Mouse (Mus musculus) lung, postnatal 36 days (tissue): ENCODE measurements at regions not wholly inside any gene's neighbourhood (a gene's known extent, or its start where the extent isn't known, plus 50 kb on each side); places are given as distances from the start of the nearest gene placed in this dataset.
"Not testable (repeated sequence)": the region's sequence is repeated elsewhere in the genome, so short reads cannot be mapped to it uniquely, and the experiment has no call there.

Source experiments
- DNase-seq: peaks from one replicate; pipeline ENCODE4 v3.0.0; 2022; ENCODE audit warnings: mixed read lengths

DNA sequence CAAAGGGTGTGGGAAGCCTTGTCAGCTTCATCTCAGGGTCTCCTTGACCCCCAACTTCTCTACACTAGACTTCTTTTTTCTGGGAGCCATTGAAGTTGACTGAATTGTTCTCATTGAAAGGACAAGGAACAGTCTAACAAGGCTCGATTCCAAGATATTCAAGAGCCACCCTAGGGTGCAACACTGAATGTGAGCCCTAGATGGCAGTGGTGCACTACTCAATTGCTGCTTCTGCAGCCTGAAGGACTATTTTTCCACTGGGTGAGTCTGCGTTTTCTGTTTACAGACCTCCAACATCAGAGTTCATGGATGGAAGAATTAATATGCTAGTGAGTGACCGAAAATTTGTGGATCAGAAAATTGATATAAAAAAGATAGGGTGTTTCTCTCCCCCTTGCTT, 161.5 kb downstream of the Hpcal1 start:
- peak; percentile 71 for DNase-seq

DNA sequence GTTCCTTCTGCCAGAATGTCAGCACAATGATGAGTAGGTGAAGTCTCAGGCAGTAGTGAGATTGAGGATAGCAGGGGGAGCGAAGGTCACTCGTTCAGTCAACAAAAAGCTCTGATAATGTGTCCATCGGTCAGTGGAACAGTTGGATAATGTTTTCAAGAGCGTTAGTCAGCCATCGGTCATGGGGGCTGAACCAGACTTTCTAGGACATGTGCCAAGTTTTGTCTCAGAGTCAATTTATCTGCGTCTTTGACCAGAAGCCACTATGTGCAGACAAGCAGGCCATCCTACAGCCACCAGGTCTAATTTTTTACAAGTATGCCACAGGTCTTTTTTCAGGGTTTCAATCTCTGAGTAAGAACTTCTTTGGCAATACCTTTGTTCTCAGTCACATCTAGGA, 181.8 kb downstream of the Hpcal1 start:
- DNase-seq, result not testable (repeated sequence)

DNA sequence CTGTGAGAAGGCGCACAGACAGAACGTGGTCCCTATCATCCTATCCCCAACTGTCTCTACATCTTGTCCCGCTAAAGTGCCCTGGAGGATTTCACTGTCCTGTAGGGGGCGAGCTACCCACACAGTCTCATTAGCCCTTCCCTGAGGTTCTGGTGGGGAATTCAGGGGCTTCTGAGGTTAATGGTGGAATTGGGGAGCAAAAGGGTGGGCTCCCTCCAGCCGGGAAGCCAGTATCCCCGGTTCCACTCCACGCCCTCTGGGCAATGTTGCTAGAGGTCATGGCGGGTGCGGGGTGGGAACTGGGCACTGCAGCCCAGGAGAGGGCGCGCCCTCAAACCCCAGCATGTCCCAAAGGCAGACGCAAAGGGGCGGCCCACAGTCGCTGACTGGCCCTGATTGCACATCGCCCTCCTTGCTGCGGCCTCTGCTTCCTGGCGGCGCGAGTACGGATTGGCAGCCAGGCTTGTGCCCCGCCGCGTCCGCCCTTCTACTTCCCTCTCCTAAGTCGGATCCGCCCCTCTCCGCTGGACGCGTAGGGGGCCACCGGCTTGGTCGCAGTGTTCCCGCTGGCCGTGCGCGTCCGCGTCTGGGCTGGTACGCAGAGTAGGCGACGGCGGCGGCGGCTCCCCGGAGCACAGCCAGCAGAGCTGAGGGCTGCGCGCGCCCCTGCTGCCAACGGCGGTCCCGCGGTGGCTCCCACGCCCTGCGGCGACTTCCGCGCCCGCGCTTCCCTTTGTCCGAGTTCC, 190.9 kb downstream of the Hpcal1 start:
- peak; percentile 95 for DNase-seq

DNA sequence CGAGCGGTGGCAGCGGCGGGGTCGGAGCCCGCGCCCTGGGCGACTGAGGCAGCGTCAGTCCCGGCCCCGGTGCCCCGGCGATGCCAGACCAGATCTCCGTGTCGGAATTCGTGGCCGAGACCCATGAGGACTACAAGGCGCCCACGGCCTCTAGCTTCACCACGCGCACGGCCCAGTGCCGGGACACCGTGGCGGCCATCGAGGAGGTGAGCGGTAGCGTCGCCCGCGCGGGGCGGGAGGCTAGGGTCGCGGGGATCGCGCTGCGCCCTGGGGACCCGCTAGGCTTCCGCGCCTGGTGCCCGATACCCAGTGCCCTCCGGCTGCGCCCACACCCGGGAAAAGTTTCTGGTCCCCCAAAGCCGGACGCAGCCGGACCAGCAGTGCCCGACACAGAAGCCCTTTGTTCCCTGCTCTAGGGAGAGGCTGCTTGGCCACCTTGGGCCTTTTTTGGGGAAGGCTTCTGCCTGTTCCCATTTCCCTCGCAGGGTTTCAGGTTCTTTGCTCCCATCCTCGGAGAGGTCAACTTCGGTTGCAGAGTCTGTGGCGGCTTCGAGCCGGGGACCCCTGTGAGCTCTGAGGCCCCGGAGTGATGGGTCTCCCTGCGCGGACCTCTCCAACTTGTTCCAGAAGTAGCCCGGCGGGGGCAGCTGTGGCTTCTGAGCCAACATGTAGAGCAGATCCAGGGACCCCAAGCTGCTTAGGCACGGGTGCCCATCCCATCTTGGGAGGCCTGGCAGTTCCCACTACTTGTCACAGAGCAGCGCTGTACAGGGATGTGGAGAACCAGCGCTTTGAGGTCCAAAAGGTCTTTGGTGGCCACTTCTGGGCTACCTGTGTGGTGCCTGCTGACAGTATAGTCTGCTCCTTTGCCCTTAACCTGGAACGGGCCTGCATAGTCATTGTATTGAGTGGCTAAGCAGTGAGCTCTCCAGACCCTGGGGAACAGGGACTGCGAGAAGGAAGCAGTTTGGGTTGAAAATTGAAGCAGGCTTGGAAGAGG, 191.8 kb downstream of the Hpcal1 start:
- DNase-seq, result peak; percentile 1

DNA sequence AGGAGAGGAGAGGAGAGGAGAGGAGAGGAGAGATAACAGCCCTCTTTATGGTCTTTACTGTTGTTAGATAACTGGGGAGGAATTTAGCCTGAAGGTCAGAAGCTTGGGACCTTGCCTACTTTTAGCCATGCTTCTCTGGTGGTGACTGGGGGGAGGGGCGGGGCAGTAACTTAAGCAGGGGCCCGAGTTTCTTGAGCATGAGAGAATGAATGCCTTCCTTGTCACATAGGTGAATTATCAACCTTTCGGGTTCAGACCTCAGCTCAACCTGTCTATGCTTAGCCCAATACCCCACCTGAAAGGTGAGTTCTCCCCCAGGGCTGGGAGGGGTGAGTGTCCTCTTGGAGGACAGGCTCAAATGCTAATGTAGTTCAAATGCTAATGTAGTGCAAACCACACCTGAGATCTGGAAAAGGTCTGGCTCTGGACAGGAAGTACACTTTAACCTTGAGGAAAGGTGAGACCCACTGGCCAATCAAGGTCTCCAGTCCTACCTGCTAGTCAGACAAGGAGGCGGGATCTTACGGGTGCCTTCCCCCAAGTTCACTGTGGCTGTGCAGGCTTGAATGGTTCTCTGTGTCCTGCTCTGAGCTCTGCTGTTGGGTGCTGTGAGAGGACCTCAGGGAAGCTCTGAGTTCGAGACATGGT, 201.1 kb downstream of the Hpcal1 start:
- DNase-seq, result not testable (repeated sequence)

DNA sequence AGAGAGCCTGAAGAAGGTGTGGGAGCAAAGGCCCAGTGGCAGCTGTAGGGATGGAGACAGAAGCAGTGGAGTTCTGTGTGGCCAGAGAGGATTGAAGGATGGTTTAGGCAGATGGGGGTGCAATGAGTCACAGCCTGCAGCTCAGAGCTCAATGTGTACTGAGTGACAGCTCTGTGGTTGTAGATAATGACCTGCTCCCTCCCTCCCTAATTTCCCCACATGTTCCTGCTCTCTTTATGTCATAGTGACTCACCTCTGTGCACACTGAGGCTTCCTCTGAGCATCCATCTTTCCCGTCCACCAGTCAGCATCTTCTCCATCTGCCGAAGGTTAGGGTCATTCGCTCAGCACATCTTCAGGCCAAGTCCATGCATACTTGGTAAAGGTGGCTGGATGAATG, 222.4 kb downstream of the Hpcal1 start:
- DNase-seq, result not testable (repeated sequence)
